Mouse (Mus musculus): Measurements from ENCODE around the gene Gm45799. TPM values are rescaled to one million over a fixed set of nuclear protein-coding genes. Genes with fewer than 3 reads are reported as not detected.
A peak's percentile ranks its signal among the peaks of the same experiment; 100 is the strongest.

Gm45799 gene
- polyA plus RNA-seq, 1 experiment from 2014 or later: 48.9 TPM

GRCm38 (mm10) chr7:105685541-105686197, 45.3 kb downstream of the Gm45799 start:
- Histone ChIP-seq H3K9ac (ENCODE audit: low read length) (no peak overlapping the region), H3K4me2 (ENCODE audit: low read length) (peak overlapping the region; percentile 21), H3K27ac (ENCODE audit: low read depth) (no peak overlapping the region), H3K4me3 (ENCODE audit: low read depth, low read length) (no peak overlapping the region), H3K9me3 (ENCODE audit: control insufficient read depth, low read length) (no peaks in the 10 kb centered on the region), H3K4me1 (replicated peaks; ENCODE audit: control insufficient read depth, insufficient read depth, low read length) (no peaks in the 10 kb centered on the region), H3K27me3 (replicated peaks; ENCODE audit: control insufficient read depth, insufficient read depth, low read length) (no peaks in the 10 kb centered on the region), H3K36me3 (ENCODE audit: control insufficient read depth, insufficient read depth, low read length) (no peaks in the 10 kb centered on the region)
- no peak for DNase-seq (ENCODE audit: low spot score)
- WGBS: 14% methylated on average over 13 of the region's 13 CpGs
- 0 out of 2 replicates have a peak, but pooled peaks have one; percentile 72 for ATAC-seq (replicated peaks; ENCODE audit: low FRiP score, low TSS enrichment, low read depth)

GRCm38 (mm10) chr7:105690875-105691274, 50.5 kb downstream of the Gm45799 start:
- no peaks in the 10 kb centered on the region for H3K9me3 ChIP-seq (ENCODE audit: control insufficient read depth, low read length)
- H3K4me1 ChIP-seq (replicated peaks; ENCODE audit: control insufficient read depth, insufficient read depth, low read length): no peaks in the 10 kb centered on the region
- no peak overlapping the region for H3K9ac ChIP-seq (ENCODE audit: low read length)
- 76% methylated on average over 1 of the region's 1 CpGs for WGBS
- H3K27me3 ChIP-seq (replicated peaks; ENCODE audit: control insufficient read depth, insufficient read depth, low read length): no peaks in the 10 kb centered on the region
- H3K36me3 ChIP-seq (ENCODE audit: control insufficient read depth, insufficient read depth, low read length): no peaks in the 10 kb centered on the region
- no peak for DNase-seq (ENCODE audit: low spot score)
- H3K4me3 ChIP-seq (ENCODE audit: low read depth, low read length): no peak overlapping the region
- ATAC-seq (replicated peaks; ENCODE audit: low FRiP score, low TSS enrichment, low read depth): no peak
- H3K4me2 ChIP-seq (ENCODE audit: low read length): no peak overlapping the region
- no peak overlapping the region for H3K27ac ChIP-seq (ENCODE audit: low read depth)

- Histone ChIP-seq H3K9me3 (ENCODE audit: control insufficient read depth, low read length) (no peaks in the 10 kb centered on the region), H3K9ac (ENCODE audit: low read length) (no peak overlapping the region), H3K27me3 (replicated peaks; ENCODE audit: control insufficient read depth, insufficient read depth, low read length) (no peaks in the 10 kb centered on the region), H3K27ac (ENCODE audit: low read depth) (no peak overlapping the region), H3K4me1 (replicated peaks; ENCODE audit: control insufficient read depth, insufficient read depth, low read length) (no peaks in the 10 kb centered on the region), H3K4me2 (ENCODE audit: low read length) (no peak overlapping the region), H3K36me3 (ENCODE audit: control insufficient read depth, insufficient read depth, low read length) (no peaks in the 10 kb centered on the region), H3K4me3 (ENCODE audit: low read depth, low read length) (no peak overlapping the region)
- ATAC-seq (replicated peaks; ENCODE audit: low FRiP score, low TSS enrichment, low read depth) (no peak), DNase-seq (ENCODE audit: low spot score) (no peak)
- WGBS: 86% methylated on average over 16 of the region's 16 CpGs
These were observed 62.8 kb downstream of the Gm45799 start for GRCm38 (mm10) chr7:105703184-105703583.

DNA sequence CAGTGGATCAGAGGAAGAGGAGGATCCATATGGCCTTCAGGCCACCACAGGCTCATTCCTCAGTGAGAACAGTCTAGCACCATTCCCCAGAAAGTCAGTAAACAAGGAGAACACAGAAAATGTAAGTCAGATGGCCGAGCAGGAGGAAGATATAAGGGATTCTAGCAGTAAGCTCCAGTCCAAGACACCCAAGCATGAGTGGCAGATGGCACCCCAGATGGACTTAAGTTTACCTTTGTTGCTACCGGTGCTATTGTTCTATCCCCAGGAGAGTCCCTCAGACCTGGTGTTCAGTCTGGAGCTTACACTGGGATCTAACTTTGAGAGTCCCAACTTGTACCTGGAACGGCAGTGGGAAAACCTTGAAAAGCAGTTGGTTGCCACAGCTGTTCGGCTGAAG, 63.5 kb downstream of the Gm45799 start:
- H3K27me3 ChIP-seq (replicated peaks; ENCODE audit: control insufficient read depth, insufficient read depth, low read length): no peaks in the 10 kb centered on the region
- H3K9me3 ChIP-seq (ENCODE audit: control insufficient read depth, low read length): no peaks in the 10 kb centered on the region
- H3K4me1 ChIP-seq (replicated peaks; ENCODE audit: control insufficient read depth, insufficient read depth, low read length): no peaks in the 10 kb centered on the region
- WGBS: 86% methylated on average over 4 of the region's 4 CpGs
- H3K4me3 ChIP-seq (ENCODE audit: low read depth, low read length): no peak overlapping the region
- no peak overlapping the region for H3K27ac ChIP-seq (ENCODE audit: low read depth)
- ATAC-seq (replicated peaks; ENCODE audit: low FRiP score, low TSS enrichment, low read depth): no peak
- H3K9ac ChIP-seq (ENCODE audit: low read length): no peak overlapping the region
- no peaks in the 10 kb centered on the region for H3K36me3 ChIP-seq (ENCODE audit: control insufficient read depth, insufficient read depth, low read length)
- no peak for DNase-seq (ENCODE audit: low spot score)
- H3K4me2 ChIP-seq (ENCODE audit: low read length): no peak overlapping the region

- no peaks in the 10 kb centered on the region for H3K27me3 ChIP-seq (replicated peaks; ENCODE audit: control insufficient read depth, insufficient read depth, low read length)
- 92% methylated on average over 5 of the region's 5 CpGs for WGBS
- no peaks in the 10 kb centered on the region for H3K36me3 ChIP-seq (ENCODE audit: control insufficient read depth, insufficient read depth, low read length)
- no peak overlapping the region for H3K4me3 ChIP-seq (ENCODE audit: low read depth, low read length)
- no peaks in the 10 kb centered on the region for H3K4me1 ChIP-seq (replicated peaks; ENCODE audit: control insufficient read depth, insufficient read depth, low read length)
- no peaks in the 10 kb centered on the region for H3K9me3 ChIP-seq (ENCODE audit: control insufficient read depth, low read length)
- H3K9ac ChIP-seq (ENCODE audit: low read length): no peak overlapping the region
- H3K27ac ChIP-seq (ENCODE audit: low read depth): no peak overlapping the region
- DNase-seq (ENCODE audit: low spot score) (no peak), ATAC-seq (replicated peaks; ENCODE audit: low FRiP score, low TSS enrichment, low read depth) (no peak)
- H3K4me2 ChIP-seq (ENCODE audit: low read length): no peak overlapping the region
These were observed 68.4 kb downstream of the Gm45799 start for GRCm38 (mm10) chr7:105708733-105709132.

DNA sequence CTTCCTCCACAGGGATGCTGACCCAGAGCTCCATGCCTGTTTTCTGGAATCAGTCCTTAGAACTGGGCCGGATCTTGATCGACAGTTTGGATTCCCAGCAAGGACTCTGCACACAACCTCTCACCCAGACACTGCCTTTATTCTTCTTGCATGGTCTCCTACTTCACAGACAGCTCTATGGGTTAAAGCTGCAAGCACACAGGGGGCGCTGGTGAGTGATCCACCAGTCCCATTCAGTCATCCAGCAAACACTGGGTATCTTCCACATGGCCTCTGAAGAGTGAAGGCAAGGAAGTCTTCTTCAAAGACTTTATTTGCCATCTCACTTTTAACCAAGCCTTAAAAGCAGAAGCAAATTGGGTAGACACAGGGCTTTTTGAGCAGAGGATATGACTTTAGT, 75.0 kb downstream of the Gm45799 start:
- H3K4me1 ChIP-seq (replicated peaks; ENCODE audit: control insufficient read depth, insufficient read depth, low read length): no peaks in the 10 kb centered on the region
- no peaks in the 10 kb centered on the region for H3K9me3 ChIP-seq (ENCODE audit: control insufficient read depth, low read length)
- H3K4me2 ChIP-seq (ENCODE audit: low read length): no peak overlapping the region
- H3K4me3 ChIP-seq (ENCODE audit: low read depth, low read length): no peak overlapping the region
- ATAC-seq (replicated peaks; ENCODE audit: low FRiP score, low TSS enrichment, low read depth) (no peak), DNase-seq (ENCODE audit: low spot score) (no peak)
- no peaks in the 10 kb centered on the region for H3K36me3 ChIP-seq (ENCODE audit: control insufficient read depth, insufficient read depth, low read length)
- H3K27ac ChIP-seq (ENCODE audit: low read depth): no peak overlapping the region
- H3K27me3 ChIP-seq (replicated peaks; ENCODE audit: control insufficient read depth, insufficient read depth, low read length): no peaks in the 10 kb centered on the region
- WGBS: 61% methylated on average over 3 of the region's 3 CpGs
- H3K9ac ChIP-seq (ENCODE audit: low read length): no peak overlapping the region

- 81% methylated on average over 2 of the region's 2 CpGs for whole genome bisulfite sequencing
- no peak overlapping the region for H3K9ac ChIP-seq (ENCODE audit: low read length)
- H3K27me3 ChIP-seq (replicated peaks; ENCODE audit: control insufficient read depth, insufficient read depth, low read length): no peaks in the 10 kb centered on the region
- no peak overlapping the region for H3K4me3 ChIP-seq (ENCODE audit: low read depth, low read length)
- H3K4me1 ChIP-seq (replicated peaks; ENCODE audit: control insufficient read depth, insufficient read depth, low read length): no peaks in the 10 kb centered on the region
- no peaks in the 10 kb centered on the region for H3K36me3 ChIP-seq (ENCODE audit: control insufficient read depth, insufficient read depth, low read length)
- no peaks in the 10 kb centered on the region for H3K9me3 ChIP-seq (ENCODE audit: control insufficient read depth, low read length)
- H3K27ac ChIP-seq (ENCODE audit: low read depth): no peak overlapping the region
- H3K4me2 ChIP-seq (ENCODE audit: low read length): no peak overlapping the region
- ATAC-seq (replicated peaks; ENCODE audit: low FRiP score, low TSS enrichment, low read depth) (no peak), DNase-seq (ENCODE audit: low spot score) (no peak)
These were observed 81.6 kb downstream of the Gm45799 start for GRCm38 (mm10) chr7:105721916-105722315.

GRCm38 (mm10) chr7:105726144-105726979, 86.0 kb downstream of the Gm45799 start:
- no peak overlapping the region for H3K4me3 ChIP-seq (ENCODE audit: low read depth, low read length)
- DNase-seq (ENCODE audit: low spot score): no peak
- H3K4me2 ChIP-seq (ENCODE audit: low read length): no peak overlapping the region
- H3K9ac ChIP-seq (ENCODE audit: low read length): no peak overlapping the region
- no peak overlapping the region for H3K27ac ChIP-seq (ENCODE audit: low read depth)
- no peaks in the 10 kb centered on the region for H3K9me3 ChIP-seq (ENCODE audit: control insufficient read depth, low read length)
- H3K27me3 ChIP-seq (replicated peaks; ENCODE audit: control insufficient read depth, insufficient read depth, low read length): no peaks in the 10 kb centered on the region
- no peaks in the 10 kb centered on the region for H3K4me1 ChIP-seq (replicated peaks; ENCODE audit: control insufficient read depth, insufficient read depth, low read length)
- peak; percentile 61 for ATAC-seq (replicated peaks; ENCODE audit: low FRiP score, low TSS enrichment, low read depth)
- 78% methylated on average over 4 of the region's 4 CpGs for WGBS
- H3K36me3 ChIP-seq (ENCODE audit: control insufficient read depth, insufficient read depth, low read length): peaks cover 28% of the 10 kb centered on the region

DNA sequence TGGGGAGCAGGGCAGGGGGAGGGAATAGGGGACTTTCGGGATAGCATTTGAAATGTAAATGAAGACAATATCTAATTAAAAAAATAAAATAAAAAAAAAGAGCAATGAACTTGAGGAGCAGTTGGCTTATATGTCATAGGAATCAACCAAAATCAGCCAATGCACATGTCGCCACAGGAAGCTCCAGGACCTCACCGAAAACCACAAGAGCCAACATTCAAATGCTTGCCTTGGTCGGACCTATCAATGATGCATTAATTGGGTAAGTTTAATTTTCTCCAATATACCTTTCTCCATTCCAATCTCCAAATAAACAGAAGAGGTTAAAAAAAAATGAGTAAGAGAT, 86.6 kb downstream of the Gm45799 start:
- Histone ChIP-seq H3K9ac (ENCODE audit: low read length) (no peak overlapping the region), H3K4me1 (replicated peaks; ENCODE audit: control insufficient read depth, insufficient read depth, low read length) (no peaks in the 10 kb centered on the region), H3K27ac (ENCODE audit: low read depth) (no peak overlapping the region), H3K36me3 (ENCODE audit: control insufficient read depth, insufficient read depth, low read length) (peaks cover 34% of the 10 kb centered on the region), H3K4me2 (ENCODE audit: low read length) (no peak overlapping the region), H3K27me3 (replicated peaks; ENCODE audit: control insufficient read depth, insufficient read depth, low read length) (no peaks in the 10 kb centered on the region), H3K4me3 (ENCODE audit: low read depth, low read length) (no peak overlapping the region), H3K9me3 (ENCODE audit: control insufficient read depth, low read length) (no peaks in the 10 kb centered on the region)
- WGBS: 92% methylated on average over 4 of the region's 4 CpGs
- no peak for ATAC-seq (replicated peaks; ENCODE audit: low FRiP score, low TSS enrichment, low read depth)
- DNase-seq (ENCODE audit: low spot score): no peak
